Mouse (Mus musculus) embryonic fibroblast, embryonic 13.5 days (primary cell): ENCODE measurements around the gene Trim3.

ENCODE experiments used
- CTCF ChIP-seq: IDR thresholded peaks from 2 replicates; pipeline ENCODE4 v1.5.1; 2011; ENCODE audit warnings: mild to moderate bottlenecking, control low read depth, low read length, moderate library complexity, borderline replicate concordance; ENCODE audit not compliant: insufficient read depth
- POLR2A ChIP-seq: IDR thresholded peaks from 2 replicates; pipeline ENCODE4 v1.6.1; 2011; ENCODE audit warnings: low read depth, mild to moderate bottlenecking, control low read depth, low read length, moderate library complexity

DNA sequence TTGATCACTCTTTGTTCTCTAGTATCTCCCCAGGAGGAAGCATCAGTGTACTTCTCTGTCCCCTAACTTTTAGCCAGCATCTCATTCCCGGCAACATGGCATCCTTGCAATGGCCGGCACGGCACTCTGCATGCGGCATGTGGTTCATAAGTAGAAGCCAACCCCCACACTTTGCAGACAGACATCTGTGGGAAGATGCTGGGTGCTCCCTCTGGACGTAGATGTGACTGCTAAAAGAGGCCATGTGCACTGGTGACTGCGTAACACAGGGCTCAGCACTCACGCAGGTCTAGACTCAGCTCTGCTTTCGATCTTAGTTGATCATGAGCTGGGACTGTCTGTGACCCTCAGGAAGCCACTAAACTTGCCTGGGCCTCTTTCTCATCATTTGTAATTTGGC lies 60.4 kb downstream of the Trim3 start:
- no peak for TF ChIP-seq CTCF
- no peak for TF ChIP-seq POLR2A
